9 mouse cellular contexts compared by ENCODE assay signal in genomic region chr15:96768301-96768993, GRCm38 (mm10).
DNase-seq lines count a peak whose midpoint lies in the region; ATAC-seq lines count a peak whose summit lies in the region.
"Had no signal": no experiment of that assay in that cellular context is flagged by ENCODE, and none has a peak within 500 bp of the region (broad histone marks: within the 10 kb centered on the region; RNA-seq: fewer than 3 reads in every experiment).

No protein-coding gene starts in this region.

- peak; percentile 74 for ATAC-seq in intestine, embryonic 16.5 days
- no peak for ATAC-seq in midbrain, embryonic 13.5 days

- H3K36me3 ChIP-seq in intestine, embryonic 16.5 days (ENCODE audit: control insufficient read depth, insufficient read depth, low read length) = no peaks in the 10 kb centered on the region
- H3K36me3 ChIP-seq in midbrain, embryonic 13.5 days = no peaks in the 10 kb centered on the region
- H3K36me3 ChIP-seq: hindbrain, embryonic 15.5 days had no signal

- DNase-seq in cerebellum, postnatal 14 days = peak; percentile 9 to 29
- DNase-seq in cerebellum, adult 18-20 months = no peak
- peak; percentile 23 to 31 for DNase-seq in spleen, postnatal 36 days (ENCODE audit: low spot score in 2 of 2)
- DNase-seq in spleen, adult 12 weeks (ENCODE audit: low spot score) = no peak
- DNase-seq in cerebellum, adult 11-12 months = no peak
- DNase-seq in layer of hippocampus, adult 9-10 months (ENCODE audit: low spot score) = no peak

- no peaks in the 10 kb centered on the region for H3K9me3 ChIP-seq in intestine, embryonic 16.5 days (ENCODE audit: control insufficient read depth, low read length)
- no peaks in the 10 kb centered on the region for H3K9me3 ChIP-seq in midbrain, embryonic 13.5 days
- H3K9me3 ChIP-seq: hindbrain, embryonic 15.5 days had no signal

- H3K4me2 ChIP-seq in intestine, embryonic 16.5 days (ENCODE audit: low read depth, low read length) = no peak overlapping the region
- no peak overlapping the region for H3K4me2 ChIP-seq in midbrain, embryonic 13.5 days (replicated peaks)
- H3K4me2 ChIP-seq: hindbrain, embryonic 15.5 days had no signal

- WGBS in intestine, embryonic 16.5 days = 73% methylated on average over 19 of the region's 19 CpGs
- WGBS in midbrain, embryonic 13.5 days = 84% methylated on average over 19 of the region's 19 CpGs

- no peaks in the 10 kb centered on the region for H3K27me3 ChIP-seq in intestine, embryonic 16.5 days (replicated peaks; ENCODE audit: control insufficient read depth, insufficient read depth, low read length)
- no peaks in the 10 kb centered on the region for H3K27me3 ChIP-seq in midbrain, embryonic 13.5 days
- H3K27me3 ChIP-seq: hindbrain, embryonic 15.5 days had no signal

- H3K4me3 ChIP-seq in intestine, embryonic 16.5 days (ENCODE audit: low read length) = no peak overlapping the region
- H3K4me3 ChIP-seq in midbrain, embryonic 13.5 days (replicated peaks) = no peak overlapping the region
- H3K4me3 ChIP-seq: hindbrain, embryonic 15.5 days had no signal

- H3K27ac ChIP-seq in intestine, embryonic 16.5 days (ENCODE audit: low read length) = no peak overlapping the region
- H3K27ac ChIP-seq in midbrain, embryonic 13.5 days = no peak overlapping the region
- H3K27ac ChIP-seq: hindbrain, embryonic 15.5 days had no signal

- H3K9ac ChIP-seq in intestine, embryonic 16.5 days (ENCODE audit: low read depth, low read length) = no peak overlapping the region
- no peak overlapping the region for H3K9ac ChIP-seq in midbrain, embryonic 13.5 days (replicated peaks)
- H3K9ac ChIP-seq: hindbrain, embryonic 15.5 days had no signal

- peaks cover 7% of the 10 kb centered on the region; the same call in 1 of the 2 replicates for H3K4me1 ChIP-seq in intestine, embryonic 16.5 days (ENCODE audit: control insufficient read depth, insufficient read depth, low read length)
- H3K4me1 ChIP-seq in midbrain, embryonic 13.5 days (replicated peaks) = no peaks in the 10 kb centered on the region
- H3K4me1 ChIP-seq: hindbrain, embryonic 15.5 days had no signal

Comparison
In these comparisons a context has a peak if more than half of its experiments do, and no peak if none do; other contexts are left out.
1. DNase-seq: peak in cerebellum, postnatal 14 days (2 of 2) and spleen, postnatal 36 days (2 of 2); none in cerebellum, adult 18-20 months (0 of 2), spleen, adult 12 weeks (single experiment), cerebellum, adult 11-12 months (single experiment) and layer of hippocampus, adult 9-10 months (single experiment).